Mouse (Mus musculus) lung, postnatal 4 days (tissue): Measurements from ENCODE around the gene Cryl1.
A peak's percentile ranks its signal among the peaks of the same experiment; 100 is the strongest.

ENCODE experiments used
- DNase-seq, 2 experiments: peaks; one replicate each; pipeline ENCODE4 v3.0.0; 2021

Gene Cryl1

DNA sequence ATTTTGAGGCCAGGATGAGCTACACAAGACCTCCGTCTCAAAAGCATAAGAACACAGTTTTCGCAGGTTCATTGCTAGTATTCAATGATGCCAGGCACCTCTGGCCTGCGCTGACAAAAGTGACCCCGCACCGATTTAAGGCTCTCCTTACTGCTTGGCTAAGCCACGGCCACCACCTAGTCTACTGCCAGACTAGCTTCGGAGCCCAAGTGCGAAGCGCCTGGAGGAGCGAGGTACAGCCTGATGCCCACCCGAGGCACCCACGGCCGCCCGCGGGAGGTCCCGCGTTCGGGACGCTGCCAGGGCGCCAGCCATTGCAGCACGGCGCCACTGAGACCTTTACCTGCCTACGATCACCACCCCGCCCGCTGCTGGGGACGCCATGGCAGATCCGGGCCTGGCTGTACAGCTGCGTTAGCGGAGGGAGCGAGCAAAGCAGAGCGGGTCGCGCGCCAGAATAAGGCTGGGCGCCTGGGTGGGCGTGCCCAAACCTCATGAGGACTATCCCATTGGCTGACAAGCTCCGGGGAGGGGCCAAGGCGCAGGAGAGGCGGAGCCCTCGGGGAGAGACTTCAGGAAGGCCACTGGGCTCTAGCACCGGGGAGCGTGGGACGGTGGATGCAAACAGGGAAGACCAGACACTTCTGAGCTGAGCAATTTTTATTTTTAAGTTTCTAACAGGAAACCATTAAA lies at the start of gene Cryl1:
Gene Cryl1 (minus strand): TSS at position 465 of the 693 bp plus-strand sequence.
- peak; percentile 97 to 98 for DNase-seq

DNA sequence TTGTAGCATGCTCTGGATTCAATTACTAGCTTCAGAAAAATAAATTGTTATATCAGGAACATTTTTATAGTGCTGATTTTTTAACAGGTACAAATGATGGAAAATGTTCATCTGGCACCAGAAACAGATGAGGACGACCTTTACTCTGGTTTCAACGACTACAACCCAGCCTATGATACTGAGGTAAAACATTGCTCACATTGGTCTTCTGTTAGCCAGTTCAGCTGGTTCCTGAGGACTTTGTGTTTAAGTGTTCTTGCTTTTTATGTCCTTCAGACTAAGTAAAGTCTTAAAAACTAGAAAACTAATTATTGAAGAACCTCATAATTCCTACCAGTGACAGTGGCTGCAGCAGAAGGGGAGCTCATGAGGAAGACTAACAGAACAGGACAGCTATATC lies 32.1 kb upstream of the Cryl1 start:
- no peak for DNase-seq

DNA sequence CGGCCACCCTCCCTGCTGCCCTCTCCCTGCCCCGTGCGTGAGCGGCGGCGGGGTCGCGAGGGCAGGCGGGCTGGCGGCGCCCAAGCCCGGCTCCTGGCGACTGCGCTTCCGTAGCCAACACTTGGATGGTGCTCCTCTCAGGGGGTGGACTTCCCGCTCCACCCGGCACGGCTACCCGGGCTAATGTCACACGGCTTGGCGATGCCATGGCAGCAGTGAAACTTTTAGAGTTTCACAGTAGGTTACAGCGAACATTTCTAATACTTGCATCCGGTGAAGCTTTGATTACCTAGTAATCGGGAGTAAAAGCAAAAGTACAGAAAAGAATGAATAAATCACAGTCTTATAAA lies 25.9 kb upstream of the Cryl1 start:
- no peak for DNase-seq

DNA sequence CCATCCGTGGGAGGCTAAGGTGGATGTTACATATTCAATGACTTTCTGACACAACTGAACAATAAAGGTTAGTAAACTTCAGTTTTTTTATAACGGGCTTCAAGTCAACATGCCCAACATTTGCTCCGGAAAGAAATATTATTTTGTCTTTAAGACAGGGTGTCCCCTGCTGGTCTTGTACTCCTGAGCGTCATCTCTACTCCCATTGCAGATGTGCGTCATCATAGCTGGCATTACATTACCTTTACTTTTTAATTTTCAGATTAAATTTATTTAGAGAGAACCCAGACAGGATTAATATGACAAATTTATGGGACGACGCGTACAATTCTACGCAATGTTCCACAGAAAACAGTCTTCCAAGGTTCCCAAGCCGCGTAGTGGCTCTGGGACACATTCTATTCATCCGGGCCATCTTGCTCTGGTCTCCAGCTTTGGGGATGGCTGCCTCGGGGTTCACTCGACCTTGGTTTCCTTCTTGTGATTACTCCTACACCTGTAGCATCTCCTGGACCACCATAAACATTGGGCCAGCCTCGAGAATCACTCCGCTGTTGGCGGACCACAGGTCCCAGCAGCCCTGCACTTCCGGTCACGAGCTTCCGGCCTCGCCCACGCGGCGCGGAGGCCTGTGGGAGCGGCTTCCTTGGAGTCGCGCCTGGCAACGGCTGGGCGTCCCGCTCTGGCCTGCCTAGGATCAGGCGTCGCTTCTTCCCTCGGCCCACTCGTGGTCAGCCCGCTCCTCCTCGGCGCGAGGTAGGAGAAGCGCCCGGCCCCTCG lies 25.3 kb upstream of the Cryl1 start, which contains the start of gene Ift88:
Gene Ift88 (plus strand): TSS at position 631 of the 780 bp plus-strand sequence.
- peak; percentile 94 to 95 for DNase-seq

DNA sequence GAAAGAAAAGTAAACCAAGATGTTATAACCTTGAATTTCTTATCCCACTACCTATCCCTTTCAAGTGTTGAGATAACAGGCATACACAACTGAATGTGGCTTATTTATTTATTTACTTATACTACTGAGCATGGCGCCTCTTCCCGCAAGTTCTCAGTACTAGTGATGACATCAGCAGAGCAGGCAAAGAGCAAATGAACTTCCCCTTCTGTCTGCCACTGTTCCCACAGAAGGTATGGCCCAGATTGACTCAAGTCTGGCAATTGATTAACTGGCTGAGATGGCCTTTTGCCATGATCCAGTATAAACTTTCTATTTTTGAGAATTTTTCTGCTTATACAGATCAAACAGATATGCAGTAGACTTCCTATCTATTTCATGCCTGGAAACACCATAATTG lies 18.9 kb upstream of the Cryl1 start:
- DNase-seq, result no peak

DNA sequence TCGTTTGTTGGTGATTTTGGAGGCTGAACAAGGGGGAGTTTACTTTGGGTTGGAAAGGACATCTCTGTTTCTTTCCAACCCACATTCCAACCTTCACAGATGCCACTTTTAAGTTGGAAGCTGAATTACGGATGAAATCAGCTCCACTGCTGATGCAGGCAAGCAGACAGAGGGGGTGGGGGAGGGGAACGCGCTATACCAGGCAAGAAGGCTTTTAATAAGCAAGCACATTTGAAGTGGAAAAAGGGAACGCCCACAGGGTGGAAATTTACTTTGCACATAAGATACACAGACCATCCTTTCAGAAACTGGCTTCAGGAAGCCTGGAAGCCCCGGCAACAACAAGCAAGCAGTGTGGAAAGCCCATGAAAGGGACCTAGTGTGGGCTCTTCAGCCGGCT lies 13.8 kb upstream of the Cryl1 start:
- DNase-seq, result no peak

DNA sequence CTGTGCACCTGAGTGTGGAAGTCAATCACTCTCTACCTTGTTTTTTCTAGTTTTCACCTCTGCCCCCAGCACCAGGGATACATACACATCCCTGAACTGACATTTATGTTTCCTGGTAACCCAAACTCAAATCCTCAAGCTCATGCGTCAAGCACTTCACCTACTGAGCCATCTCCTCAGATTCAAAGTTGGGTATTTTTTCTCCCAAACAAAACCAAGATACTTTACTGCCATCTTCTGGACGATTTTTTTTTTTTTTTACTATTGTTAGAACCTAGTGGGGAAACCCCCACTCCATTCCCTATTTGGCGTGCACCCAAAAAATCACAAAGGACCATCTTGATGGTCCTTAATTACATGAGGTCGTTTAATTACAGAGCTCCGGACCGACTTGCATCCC lies 10.8 kb upstream of the Cryl1 start:
- DNase-seq, result no peak

DNA sequence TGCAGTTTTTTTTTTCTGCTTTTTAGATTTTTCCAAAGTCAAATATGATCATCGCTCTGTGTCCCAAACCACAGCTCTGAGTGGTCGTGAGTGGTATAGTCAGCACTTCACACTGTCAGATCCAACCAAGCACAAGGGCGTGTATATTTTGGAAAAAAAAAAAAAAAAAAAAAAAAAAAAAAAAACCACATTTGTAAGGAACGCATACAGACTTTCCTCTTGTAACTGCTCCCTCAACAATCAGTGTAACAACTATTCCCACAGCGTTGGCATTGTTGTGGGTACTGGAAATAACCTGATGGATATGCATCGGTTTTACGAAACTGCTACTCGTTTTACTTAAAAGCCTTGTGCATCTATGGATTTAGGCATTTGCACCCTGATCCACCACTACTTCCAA lies 9.8 kb upstream of the Cryl1 start:
- DNase-seq, result no peak

DNA sequence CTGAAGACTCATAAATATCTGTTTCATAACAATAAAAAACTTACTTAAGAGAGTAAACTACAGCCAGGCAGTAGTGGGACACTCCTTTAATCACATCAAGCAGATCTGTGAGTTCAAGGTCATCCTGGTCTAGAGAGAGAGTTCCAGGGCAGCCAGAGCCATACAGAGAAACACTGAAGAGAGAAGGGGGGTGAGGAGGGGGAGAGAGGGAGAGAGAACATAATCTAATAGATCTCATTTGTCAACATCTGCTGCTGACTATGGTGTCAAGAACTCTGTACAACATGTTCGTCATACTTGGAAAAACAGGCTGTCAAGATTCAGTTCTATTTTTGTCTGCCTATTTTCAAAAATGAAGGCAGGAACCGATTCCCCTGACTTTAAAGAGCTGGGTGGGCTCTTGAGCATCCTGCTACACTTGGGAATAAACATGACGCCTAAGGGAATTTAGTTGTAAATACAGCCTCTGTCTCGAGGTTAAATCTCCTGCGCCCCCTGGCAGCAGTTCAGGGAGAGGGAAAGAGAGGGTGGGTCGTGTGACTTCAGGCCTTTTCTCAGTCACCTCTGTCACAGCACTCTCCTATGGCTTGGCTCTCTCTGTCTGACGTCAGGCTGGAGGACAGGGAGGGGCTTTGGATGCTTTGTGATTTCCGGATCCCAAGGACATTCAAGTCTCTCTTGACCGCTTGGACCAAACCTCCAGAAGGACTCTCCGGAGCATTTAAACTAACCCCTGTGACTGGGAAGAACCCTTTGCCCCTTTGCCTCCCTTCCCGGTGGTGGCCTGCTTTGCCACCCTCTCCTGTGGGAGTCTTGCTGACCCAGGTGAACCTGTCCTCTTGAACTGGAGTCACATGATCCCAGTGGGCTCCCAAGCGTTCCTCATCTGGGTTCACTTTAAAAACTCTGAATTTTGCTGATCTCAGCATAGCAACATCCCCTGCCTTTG lies 9.0 kb upstream of the Cryl1 start:
- peak; percentile 79 to 80 for DNase-seq

DNA sequence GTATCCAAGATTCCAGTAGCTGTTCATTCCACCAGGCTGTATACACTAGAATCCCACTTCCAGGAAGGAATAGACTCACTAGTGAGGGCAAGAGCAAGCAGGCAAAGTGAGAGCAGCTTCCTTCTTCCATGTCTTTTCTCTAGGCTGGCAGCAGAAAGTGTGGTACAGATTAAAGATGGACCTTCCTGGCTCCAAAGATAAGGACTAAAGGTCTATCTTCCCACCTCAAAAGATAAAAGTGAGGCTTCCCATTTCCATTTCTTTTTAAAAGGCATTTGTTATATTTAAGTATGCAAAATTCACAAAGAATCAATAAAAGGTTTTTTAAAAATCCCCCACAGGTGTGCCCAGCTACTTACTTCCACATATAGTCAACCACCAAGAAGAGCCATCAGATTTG lies 4.5 kb upstream of the Cryl1 start:
- DNase-seq, result no peak

DNA sequence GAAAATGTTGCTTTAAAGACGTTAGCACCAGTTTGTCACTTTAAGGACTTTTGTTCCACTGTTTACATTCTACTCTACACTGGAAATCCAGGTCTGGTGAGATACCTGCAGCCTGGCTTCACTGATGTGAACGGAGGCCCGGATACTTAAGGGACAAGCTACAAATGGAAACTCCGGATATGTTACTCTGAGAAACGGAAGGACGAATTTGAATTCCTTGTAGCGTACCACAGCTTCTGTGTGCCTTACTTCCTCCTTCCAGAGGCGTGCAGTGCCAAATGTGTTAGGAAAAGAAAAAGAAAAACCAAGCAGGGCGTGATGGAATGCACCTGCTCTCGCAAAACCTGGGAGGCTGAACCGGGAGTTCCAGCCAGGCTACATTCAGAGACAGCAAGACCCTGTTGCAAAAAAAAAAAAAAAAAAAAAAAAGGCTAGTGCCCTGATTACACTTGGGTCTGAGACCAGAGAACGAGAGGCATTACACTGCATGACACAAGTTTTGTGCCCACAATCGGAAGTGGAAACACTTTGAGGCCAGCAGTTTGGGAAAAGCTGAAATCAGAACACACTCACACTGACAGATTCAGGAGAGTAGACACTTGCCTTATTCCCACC lies 591 bp upstream of the Cryl1 start:
- DNase-seq, result peak in 1 of 2 experiments; percentile 41

DNA sequence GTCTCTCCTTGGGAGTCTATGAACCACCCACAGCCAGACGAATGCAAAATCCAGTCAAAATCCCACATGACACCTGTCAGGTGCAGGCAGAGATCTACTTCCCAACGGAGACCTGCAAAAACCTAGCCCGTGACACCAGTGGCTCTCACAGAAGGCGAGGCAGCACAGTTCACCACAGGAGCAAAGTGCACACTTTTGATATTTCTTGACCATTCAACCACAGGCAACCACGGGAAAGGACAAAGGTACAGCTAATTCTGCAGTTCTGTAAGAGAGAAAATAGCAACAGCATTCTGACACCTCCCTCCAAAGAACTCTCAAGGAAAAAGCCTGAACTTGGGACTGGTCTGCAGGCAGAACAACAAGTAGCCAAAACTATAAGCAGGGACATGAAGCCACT lies 1.1 kb downstream of the Cryl1 start:
- DNase-seq, result no peak

DNA sequence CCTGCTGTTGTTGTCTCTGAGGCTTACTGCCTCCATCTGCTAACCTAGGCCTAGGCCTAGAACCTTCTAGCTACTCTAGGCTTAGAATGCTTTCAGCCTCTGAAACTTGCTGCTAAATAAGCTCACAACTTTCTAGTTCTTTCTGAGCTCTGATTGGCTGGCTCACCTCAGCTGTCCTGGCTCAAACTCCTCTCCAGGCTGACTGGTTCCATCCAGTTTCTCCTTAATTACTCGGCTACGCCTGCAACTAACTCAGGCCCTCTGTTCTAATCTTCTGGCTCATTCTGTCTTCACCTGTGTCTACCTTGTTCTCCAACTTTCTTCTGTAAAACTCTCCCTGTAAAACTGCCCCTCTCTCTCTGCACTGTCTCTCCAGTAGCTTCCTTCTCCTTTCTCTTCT lies 2.9 kb downstream of the Cryl1 start:
- DNase-seq, result no peak

DNA sequence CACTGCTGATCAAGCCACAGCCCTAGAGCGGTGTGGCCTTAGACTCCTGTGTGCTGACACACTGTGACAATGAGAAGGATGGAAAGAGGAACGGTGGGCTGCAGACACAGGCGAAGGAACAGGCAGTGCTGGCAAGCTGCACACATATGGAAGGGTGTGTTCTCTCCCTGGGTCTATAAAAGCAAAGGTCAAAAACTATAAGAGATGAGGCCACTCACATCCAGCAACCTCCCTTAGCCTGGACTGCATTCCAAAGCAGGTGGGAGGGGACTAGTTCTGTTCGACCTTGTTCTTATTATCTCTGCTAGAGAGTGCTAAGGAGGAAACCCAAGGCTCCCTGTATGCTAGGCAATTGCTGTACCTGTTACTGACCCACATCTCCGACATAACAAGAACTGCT lies 6.1 kb downstream of the Cryl1 start:
- DNase-seq, result no peak

DNA sequence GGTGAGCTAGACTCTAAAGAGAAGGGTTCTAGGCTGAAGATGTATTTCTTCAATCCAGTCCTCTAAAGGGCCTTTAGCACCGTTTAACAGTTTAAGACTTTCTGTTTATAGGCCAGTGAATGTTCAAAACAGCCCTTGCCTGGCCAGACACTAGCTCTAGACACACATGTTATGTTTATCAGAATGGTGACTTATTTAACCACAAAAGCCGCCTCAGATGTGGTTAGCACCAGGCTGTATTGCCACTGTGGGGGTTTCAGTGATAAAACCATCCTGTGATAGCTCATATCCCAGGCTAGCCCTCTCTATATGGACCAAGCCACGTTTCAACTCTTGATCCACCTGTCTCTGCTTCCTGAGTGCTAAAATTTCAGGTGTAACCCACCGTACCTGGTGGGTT lies 6.7 kb downstream of the Cryl1 start:
- no peak for DNase-seq

DNA sequence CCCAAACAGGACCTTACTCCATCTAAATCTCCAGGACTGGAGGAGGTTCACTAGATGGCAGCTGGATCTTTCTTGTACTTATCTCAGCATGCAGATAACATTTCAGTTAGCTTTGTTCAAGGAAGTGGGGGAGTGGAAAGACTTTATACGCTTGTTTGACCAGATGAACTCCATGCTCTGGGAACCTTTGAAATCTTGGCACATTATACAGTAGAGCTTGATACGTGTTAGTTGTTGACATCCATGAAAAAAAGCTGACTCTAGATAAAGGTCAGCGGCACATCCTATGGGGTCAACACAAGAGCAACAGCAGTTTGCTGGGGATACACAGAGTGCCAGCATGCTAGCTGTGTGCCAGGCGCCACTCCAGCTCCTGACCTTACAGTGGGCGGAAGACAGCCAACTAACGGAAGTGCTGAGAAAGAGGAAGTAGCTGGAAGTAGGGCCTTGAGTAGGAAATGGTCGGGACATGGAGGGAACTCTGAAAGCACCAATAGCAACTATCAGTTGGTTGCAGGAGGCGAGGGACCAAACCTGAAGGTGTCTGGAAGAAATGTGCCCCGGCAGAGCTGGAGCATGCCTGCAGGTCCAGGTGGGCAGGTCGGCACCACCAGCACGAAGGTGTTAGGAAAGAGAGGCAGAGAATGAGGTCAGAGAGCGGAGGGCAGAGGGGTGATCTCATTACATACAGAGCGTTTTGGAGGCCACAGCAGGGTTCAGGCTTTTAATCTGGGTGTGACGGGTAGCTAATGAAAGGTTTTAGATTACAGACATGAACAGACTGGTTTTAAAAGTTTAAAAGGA lies 11.4 kb downstream of the Cryl1 start:
- peak; percentile 27 to 29 for DNase-seq

DNA sequence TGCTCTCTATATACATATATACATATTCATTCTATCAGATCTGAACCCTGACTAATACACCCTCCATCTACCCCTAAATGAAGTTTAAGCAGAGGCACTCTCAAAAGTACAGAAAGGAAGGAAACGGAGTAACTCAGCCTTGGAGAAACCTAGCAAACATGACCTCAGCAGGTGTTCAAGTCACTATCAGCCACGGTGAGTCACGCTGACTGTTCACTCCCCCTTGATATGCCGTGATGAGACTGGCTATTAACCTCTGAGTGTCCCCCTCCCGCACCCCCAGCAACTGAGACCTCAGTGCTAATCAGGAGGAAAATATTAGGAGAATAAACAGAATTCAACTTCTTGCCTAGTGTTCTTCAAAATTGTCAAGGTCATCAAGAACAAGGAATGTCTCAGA lies 12.7 kb downstream of the Cryl1 start:
- no peak for DNase-seq

DNA sequence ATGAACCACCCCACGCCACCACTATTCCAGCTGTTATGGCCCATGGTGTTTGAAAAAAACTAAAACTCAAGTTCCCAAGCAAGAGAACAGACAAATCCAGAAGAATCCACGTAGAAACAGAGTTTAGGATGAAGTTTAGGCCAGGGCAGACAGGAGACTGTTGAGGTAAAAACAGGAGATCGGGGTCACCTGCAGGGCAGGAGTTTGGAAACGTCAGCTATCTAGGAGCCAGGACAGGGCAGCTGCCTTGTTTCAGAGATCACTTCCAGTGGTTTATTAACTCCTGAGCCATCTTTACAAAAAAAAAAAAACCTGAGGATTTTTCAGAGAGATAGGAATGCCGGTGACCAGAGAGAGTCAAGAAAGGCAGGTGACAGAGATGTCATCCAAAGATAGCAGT lies 20.8 kb downstream of the Cryl1 start:
- DNase-seq, result no peak

DNA sequence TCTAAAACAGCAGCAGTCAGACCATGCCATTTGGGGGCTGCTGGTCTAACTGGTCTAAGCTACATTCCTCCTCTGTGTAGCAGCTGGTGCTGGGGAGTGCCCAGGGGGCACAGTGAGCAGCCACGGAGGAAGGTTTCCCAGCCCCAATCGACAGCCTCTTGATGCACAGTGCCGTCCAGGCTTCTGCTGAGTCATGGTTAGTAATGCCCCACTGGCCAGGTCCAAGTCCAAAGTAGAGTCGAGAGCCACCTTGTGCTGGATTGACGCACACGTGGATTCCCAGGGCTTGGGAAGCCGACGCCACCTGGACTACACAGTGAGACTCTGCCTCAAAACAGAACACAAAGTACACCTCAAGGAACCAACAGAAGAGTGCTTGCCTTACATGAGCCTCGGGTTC lies 21.4 kb downstream of the Cryl1 start:
- no peak for DNase-seq

DNA sequence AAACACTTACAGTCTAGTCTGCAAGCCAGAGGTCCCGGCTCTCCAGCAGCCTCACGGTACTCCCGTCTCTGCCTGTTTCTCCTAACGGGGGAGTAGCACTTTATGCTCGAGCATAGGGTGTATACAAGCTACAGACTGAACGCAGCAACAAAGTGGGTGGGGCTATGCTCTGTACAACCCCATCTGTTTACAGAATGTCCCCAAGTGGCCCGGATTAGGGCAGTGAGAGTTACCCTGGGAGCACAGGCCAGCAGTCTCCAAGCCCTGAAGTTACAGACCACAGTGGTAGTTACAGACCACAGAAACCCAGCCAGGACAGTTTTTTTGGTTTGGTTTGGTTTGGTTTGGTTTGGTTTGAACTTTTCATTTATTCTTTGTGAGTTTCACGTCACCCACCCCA lies 22.3 kb downstream of the Cryl1 start:
- no peak for DNase-seq

DNA sequence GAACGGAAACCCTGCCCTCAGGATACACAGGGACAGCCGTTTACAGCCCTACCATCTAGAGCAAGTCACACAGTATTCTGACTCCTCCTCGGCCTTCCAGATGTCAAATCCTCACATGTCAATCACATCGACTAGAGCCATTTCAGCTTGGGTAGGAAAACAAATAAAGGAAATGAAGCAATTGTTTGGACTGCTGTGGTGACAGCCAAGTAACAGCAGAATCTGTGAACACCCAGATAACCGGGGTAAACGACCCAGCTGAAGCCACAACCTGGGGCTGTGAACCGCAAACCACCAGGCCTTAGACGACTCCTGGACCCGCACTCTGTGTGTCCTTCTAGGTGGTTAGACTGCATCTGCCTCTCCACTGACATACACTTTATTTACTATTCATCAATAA lies 23.1 kb downstream of the Cryl1 start:
- DNase-seq, result no peak
